Mouse (Mus musculus) frontal cortex, postnatal 10 days (tissue): Measurements from ENCODE around the gene Cers2.

Experiments
- DNase-seq, 2 experiments: peaks; one replicate each; pipeline ENCODE4 v3.0.0; 2022; ENCODE audit warnings: low spot score in 2 of 2, mixed read lengths in 1 of 2

Cers2 gene

DNA sequence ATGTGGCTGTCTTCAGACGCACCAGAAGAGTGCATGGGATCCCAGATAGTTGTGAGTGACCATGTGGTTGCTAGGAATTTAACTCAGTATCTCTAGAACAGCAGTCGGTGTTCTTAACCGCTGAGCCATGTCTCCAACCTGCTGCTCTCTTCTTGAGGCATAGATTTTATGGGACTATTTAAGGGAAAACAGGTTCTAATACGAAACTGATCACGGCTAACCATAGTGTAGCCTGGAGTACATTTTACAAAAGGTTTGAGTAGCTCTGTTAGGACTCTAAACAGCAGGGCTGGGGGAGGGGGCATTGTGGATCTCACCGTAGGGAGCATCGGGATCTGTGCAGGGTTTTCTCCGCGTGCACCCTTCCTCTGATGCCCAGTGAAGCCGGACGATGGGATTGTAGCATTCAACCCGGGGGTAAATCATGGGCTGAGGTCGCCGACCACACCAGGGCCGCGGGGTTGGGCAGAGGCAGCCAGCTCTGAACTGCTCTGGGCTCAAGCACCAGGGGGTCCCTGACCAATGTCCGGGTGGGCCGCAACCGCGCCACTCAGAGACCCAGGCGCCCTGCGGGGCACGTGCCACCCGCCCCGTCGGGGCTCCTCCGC is at the start of gene Cers2:
Gene Cers2 (plus strand): TSS at position 306 of the 608 bp plus-strand sequence.
- no peak for DNase-seq

DNA sequence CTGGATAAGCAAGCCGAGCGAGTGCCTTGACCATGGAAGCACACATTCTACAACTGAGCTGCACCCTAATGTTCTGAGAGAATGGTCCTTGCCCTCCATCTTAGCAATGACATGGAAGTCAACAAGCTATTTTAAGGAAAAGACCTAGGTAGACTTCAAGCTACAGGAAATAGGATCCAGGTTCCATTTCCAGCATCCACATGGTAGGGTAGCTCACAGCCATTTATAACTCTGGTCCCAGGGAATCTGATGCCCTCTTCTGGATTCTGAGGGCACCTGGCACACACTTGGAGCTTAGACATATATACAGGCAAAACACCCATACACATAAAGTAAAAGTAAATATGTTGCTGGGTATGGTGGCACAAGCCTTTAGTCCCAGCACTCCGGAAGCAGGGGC is 48.5 kb upstream of the Cers2 start:
- no peak for DNase-seq

DNA sequence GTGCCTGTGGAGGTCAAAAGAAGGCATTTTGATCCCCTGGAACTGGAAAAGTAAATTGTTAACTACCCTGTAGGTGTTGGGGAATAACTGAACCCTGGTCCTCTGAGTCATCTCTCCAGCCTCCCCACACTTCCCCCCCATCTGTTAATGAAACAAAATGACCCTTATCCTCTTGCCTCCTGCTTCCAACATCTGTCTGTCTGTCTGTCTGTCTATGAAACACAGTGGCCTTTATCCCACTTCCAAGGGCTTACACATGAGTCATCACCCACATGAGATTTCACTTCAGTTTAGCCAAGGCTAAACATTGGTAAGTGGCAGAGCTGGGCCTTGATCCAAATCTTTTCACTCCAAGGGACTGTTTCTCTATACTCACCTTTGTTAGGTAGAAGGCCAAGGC is 46.7 kb upstream of the Cers2 start:
- DNase-seq: no peak

DNA sequence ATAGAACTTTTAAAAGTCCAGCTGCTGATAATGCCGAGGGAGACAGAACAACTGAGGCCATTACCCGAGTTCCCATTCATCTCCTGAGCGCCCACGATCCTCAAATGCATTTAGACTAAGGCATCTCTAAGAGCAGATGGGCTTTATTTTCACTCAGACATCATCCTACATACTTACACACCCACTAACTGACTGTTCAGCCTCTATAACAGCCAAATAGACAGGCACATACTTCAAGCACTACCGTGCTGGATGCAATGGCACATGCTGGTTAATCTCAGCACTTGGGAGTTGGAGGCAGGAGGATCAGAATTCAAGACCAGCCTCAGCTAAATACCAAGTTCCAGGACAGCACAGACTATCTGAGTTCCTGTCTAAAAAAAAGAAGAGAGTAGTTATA is 44.8 kb upstream of the Cers2 start:
- no peak for DNase-seq

DNA sequence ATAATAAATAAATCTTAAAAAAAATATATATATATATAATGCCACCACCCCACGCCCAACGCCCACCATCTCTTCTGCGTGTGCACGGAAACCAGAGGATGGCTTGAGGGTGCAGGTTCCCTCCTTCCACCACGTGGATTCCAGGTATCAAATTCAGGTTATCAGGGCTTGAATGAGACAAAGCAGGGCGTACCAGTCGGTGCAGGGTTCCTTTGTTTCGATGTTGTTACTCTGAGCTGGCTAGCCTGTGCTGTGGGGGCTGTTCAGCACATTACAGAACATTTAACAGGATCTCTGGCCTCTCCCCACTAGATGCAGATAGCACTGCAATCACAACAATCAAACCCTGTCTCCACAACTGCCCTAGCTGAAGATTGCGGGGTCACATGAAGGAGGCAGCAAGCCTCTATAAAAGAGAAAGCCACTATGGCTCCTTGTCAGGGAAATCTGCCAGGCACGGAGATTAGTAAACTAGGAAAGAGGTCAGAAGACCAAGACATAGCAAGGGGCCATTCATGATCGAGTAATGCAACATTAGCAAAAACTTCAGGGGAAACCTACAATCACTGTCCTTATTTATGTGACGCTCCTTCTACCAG is 43.7 kb upstream of the Cers2 start:
- no peak for DNase-seq

DNA sequence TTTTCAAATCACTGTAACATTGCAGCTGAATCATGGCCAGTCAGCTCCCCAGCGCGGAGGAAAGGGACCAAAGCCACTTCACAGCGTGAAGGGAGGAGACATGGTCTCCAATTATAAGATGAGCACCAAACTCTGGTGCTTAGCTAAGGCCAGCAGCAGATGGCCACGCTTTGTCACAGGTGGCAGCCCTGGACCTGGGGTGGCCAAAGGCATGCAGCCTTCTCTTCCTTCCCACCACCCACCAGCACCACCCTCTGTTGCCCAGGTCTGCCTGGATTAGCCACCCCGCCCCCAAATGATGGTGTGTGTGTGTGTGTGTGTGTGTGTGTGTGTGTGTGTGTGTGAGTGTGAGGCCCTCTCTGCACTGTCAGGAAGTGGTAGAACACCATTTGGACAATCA is 41.1 kb upstream of the Cers2 start:
- DNase-seq: no peak

DNA sequence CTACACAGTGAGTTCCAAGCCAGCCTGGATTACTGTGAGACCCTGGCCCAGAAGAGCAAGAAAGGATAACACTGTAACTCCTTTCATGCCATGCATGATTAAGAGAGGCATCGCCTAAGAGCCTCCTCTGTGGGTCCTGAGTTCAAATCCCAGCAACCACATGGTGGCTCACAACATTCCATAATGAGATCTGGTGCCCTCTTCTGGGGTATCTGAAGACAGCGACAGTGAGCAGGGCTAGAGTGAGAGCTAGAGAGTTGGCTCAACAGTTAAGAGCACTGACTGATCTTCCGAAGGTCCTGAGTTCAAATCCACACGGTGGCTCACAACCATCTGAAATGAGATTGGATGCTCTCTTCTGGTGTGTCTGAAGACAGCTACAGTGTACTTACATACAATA is 40.1 kb upstream of the Cers2 start:
- no peak for DNase-seq

DNA sequence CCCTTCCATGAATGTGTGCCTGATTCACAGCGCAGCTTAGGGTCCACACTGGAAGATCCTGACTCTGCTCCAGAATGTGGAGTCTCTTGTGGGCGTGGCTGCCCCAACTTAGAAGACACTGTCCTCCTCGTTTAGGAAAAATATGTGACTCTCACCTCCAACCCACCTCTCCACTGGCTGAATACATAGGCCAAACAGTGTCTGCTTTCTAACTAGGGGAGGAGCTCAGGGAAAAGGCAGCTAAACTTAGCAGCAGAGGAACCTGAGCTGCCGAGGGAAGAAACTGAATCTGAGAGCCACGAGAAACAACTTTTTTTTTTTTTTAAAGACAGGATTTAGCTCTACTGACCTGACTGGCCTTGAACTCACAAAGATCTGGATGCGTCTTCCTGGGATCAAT is 39.4 kb upstream of the Cers2 start:
- no peak for DNase-seq

DNA sequence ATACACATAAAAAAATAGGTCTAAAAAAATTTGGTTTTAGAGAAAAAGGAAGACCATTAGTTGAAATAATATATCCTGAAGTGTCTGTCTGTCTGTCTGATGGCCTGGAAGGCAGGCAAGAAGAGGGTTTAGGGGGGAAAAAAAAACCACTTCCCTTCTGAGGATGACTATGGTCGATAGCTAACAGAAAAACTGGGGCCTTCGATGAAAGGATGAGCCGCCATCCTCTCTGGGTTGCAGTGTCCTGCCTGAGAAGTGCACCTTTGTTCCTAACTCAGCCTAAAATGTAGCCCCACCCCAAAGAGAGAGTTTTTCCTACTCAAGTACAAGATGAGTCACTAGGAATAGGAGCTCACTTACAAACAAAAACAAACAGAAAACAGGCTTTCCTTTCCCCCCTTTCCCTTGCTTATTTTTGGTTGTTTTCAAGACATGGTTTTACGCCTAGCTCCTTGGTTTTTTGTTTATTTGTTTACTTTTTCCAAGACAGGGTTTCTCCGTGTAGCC is 38.1 kb upstream of the Cers2 start:
- DNase-seq: no peak

DNA sequence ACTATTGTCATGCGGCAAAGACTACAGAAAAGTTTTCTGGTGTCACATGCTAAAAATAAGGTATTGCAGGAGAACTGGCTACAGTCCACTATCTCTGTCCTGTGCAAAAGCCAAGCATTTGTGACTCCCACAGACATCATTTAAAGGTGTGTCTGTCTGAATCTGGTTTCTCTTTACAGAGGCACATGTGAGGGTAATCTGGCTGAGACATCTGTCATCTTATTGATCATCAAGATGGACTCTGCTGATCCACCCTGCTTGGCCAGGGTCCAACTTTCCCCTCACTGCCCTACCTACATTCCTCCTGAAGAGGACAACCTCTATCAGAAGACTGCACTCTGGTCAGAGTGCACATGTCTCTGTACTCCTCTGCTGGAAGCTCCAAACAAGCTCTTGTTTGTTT is 37.4 kb upstream of the Cers2 start:
- no peak for DNase-seq

DNA sequence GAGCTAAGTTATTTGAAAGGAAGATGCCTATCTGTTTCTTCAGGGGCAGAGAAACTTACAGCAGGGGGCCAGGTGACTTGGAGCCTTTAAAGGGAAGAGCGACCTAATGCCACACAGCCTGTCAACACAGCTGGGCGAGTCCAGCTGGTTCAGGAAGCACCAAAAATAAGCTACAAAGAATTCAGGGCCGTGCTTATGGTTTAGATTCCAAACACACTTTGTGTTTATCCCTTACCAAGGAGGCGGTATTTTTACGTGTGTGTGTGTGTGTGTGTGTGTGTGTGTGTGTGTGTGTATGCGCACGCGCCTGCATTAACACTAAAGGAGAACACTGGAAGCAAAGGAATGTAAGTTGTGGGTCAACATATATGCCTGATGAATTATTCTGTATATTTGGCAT is 33.8 kb upstream of the Cers2 start:
- no peak for DNase-seq

DNA sequence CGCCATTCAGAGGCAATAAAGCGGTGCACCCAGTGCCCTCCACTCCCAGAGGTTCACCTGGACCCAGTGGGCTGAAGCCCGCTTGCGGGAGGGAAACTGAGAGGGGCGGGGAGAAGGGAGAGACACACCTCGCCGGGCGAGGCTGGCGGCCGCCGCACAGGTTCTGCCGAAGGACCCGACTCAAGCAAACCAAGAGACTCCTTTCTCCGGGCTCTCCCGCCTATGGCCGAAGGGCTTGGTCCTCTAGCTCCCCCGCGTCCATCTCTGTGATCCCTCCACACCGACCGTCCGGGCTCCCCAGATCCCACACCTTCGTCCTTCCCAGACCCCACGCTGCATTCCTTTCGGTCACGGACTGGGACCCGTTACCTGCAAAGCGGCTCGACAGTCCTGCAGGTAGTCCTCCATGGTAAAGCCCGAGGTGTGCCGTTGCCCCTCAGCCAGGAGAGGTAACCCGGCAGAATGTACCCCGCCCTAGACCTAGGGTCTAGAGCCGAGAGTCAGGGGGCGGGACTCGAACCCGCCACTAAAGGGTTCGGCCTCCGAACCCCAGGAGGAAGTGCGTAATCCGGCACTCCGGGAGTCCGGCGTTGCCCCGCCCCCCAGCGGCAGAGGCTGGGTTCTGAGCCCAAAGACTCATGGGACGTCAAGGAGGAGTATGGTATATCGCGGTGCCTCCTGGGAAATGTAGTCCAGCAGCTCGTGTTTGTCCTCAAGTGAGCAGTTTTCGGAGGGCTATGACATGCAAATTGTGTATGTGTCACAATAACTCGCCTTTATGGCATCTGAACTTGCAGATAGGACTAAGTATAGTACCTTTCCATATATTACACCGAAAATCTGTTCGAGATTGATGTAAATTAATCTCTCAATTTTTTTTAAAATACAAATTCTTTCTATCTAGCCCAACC is 33.1 kb upstream of the Cers2 start, which contains the start of the genes Mindy1 and Prune1:
Gene Mindy1 (plus strand): TSS at position 130 of the 911 bp plus-strand sequence.
Gene Prune1 (minus strand): TSS at position 861 of the 911 bp plus-strand sequence.
- peak; percentile 98 for DNase-seq

DNA sequence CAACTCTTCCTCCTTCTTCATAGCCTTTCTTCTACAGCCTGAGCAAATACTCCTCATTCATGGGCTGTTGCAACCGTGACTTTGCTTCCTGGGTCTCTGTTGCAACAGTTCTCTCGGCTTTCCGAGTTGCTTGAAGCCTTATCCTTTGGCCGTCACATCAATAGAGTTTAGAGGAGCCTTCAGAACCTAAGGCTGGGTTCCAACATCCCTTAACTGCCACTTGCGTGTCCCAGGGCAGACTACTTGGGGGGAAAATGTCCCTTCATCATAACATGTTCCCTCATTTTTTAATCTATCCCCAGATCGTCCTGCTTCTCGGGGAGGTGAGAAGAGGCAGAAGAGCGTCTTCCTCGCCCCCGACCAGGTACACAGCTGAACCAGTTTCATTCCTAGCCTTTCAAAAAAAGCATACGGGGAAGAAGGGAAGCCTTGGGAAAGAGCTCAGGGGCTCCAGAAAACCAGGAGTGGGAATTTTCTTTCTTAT is 32.2 kb upstream of the Cers2 start:
- DNase-seq: no peak

DNA sequence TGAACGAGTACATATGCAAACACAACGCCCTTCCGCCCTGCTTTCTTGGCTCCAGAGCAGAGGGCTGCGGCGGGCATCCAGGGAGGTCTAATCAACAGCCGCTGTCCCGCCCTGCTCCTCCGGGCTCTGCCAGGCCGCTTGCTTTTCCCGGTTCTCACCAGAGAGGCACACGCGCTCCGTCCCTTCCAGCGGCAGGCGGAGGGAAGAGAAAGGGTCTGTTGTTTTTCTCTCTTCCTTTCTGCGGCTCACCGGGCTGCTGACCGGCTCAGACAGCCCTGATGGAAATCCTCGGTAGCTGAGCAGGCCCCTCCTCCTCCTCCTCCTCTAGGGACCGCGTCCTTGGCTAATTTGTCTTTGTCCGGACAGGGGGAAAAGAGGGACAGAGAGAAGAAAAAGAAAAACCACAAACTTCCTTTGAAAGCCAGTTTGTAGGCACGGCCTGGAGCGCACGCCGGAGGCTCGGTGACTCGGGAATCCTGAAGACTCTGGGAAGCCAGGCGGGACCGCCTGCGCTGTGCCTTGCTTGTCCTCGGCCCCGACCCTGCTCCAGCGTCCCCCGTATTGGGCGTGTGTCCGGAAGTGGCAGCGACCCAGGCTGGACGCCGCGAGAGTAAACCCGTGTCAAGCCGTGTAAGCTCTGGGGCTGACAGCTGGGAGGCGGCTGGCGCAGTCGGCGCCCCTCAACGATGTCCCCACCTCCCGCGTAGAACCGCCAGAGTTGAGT is 31.6 kb upstream of the Cers2 start:
- peak; percentile 49 to 77 for DNase-seq

DNA sequence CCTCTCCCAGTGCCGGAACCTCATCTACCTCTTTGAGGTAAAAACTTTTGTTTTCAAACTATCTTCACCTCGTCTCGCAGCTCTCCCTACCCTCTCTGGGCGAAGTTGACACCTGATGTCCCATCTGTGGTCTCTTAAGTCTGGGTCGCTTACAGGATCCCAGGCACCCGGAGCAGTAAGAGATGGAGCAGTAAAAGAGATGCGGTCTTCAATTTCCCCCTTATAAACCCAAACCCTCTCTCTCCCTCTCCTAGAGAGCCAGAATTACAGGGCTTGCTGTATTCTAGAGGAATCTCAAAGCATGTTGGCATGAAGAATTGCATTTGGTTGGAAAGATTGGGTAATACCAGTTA is 31.0 kb upstream of the Cers2 start:
- DNase-seq: no peak

DNA sequence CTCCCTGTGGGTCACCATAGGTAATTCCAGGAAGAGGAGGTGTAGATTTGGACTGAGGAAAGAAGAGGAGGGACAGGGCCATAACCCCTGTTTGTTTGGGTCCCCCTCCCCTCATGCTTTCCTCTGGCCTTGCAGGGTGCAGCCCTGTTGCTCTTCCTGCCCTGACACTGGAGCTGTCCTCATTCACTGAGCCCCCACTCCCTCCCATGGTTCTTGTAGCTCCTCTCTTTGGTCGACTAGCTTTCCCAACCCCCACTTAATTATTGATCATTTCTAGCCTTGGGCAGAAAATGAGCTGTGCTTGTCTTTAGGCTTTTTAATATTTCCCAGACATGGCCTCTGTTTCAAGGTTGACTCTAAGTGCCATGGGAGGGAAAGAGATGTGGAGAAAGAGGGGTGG is 30.5 kb upstream of the Cers2 start:
- no peak for DNase-seq

DNA sequence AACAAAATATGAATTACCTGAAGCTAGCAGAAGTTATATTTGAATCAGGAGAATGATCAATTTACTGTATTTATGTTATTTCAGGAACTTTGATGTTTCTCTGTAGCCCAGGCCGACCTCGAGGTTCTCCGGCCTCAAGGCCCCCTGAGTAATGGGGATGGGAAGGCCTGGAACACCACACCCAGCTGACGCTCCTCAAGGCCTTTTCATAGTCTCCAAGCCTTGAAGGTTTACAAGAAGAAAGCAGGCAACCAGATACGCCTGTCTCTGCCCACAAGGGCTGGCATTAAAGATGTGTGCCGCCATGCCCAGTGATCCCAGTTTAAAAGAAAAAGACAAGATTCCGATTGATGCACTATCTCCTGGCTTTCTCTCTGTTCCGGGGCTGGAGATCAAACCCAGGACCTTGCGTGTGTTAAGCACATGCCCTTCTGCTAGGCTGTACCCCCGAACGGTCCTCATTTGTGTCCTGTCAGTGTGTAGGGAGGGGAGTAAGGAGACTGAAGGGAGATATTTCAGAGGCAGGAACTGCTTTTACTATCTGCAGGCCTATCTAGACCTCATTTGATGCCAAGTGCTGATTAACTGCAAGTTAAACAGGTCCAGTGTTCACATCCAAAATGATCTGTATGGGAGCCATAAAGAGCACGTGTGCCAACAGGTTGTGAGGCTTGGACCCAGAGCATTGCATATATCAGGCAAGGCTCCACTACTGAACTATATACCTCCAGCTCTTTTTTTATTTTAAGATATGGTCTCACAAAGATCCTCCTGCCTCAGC is 29.9 kb upstream of the Cers2 start:
- no peak for DNase-seq

DNA sequence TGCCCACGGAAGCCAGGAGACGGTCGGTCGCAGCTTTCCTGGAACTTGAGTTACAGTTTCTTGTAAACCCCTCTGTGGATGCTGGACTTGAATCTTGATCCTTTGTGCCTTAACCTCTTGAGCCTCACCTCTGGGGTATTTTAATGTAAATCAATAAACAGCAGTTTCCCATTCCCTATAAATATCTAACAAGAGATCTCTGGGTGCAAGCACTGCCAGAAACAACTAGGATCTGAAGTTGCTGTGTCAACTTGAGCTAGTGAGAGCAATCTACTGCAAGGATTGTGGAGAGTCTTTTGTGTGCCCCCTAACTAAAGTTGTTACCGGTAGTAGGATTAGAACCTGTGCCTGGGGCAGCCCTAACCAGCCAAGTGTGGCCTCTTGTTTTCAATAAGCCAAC is 29.2 kb upstream of the Cers2 start:
- no peak for DNase-seq

DNA sequence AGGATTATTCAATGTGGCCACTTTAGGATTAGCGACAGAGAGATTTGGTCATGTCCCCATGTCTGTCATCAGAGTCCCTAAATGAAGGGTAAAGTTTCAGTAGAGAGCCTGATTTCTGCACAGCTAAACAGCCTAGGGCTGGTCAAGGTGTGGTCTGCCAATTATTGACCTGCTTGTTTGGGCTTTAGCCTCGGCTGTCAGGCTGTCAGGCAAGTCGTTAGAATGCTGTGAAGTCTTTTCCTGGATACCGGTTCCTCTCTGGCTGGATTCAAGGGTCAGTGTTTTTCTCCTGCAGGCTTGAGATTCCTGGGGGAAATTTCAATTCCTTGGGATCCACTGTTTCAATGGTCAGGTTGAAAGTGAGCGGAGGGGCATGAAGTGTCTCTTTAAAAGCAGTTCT is 28.6 kb upstream of the Cers2 start:
- DNase-seq: no peak

DNA sequence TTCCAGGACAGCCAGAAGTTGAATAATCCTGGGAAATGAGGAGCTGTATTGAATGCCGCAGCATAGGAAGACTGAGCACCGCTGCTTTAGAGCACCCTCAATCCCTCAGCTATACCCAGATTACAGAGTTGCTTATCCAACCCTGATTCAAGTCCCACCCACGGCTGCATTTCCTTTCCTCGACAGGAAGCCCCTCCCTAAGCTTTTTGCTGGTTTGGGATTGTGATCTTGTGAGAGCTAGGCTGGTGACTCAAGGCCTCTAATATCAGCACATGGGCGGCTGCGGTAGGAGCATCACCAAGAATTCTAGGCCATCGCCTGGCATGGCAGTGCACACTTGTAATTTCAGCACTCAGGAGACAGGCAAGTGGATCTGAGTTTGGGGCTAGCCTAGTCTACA is 28.1 kb upstream of the Cers2 start:
- no peak for DNase-seq

DNA sequence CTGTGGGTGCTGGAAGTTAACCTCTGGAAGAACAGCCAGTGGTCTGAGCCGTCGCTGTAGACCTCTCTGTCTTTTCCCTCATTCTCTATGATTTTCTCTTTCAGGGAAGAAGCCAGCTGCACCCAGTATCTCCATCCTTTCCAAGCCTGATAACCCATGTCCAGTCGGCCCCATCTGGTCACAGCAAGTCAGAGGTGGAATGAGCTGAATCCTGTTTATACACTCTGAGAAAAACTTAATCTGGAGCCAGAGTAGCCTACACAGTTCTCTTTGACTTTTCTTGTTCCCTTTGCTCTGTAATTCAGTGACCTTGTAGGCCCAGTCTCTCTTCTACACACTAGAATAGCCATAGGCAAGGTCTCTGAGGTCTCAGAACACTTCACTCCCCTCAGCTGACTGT is 27.1 kb upstream of the Cers2 start:
- no peak for DNase-seq
